Mouse (Mus musculus) G1E (cell line): Measurements from ENCODE around the gene Ppdpf. TPM values are rescaled to one million over a fixed set of nuclear protein-coding genes. Genes with fewer than 3 reads are reported as not detected.

Source experiments
- ATAC-seq: 2 replicates; pipeline ENCODE4 v1.8.0; 2016; ENCODE audit warnings: mild to moderate bottlenecking; ENCODE audit not compliant: insufficient number of reproducible peaks, poor library complexity, low FRiP score, severe bottlenecking; ENCODE audit errors: extremely low read depth
- DNase-seq: peaks from one replicate; pipeline ENCODE4 v3.0.0; 2012; ENCODE audit warnings: low spot score
- H3K27me3 ChIP-seq: 2 replicates; pipeline ENCODE4 v1.6.1; 2012; ENCODE audit warnings: mild to moderate bottlenecking, low read length, inconsistent platforms; ENCODE audit not compliant: insufficient read depth
- H3K36me3 ChIP-seq: replicated peaks from 2 replicates; pipeline ENCODE3; 2012; ENCODE audit warnings: mild to moderate bottlenecking, inconsistent platforms
- H3K4me1 ChIP-seq: 2 replicates; pipeline ENCODE4 v1.6.1; 2012; ENCODE audit warnings: low read depth, low read length, inconsistent platforms, mixed read lengths; ENCODE audit not compliant: insufficient read depth
- H3K4me3 ChIP-seq: 2 replicates; pipeline ENCODE4 v1.5.1; 2012; ENCODE audit warnings: low read depth, mild to moderate bottlenecking, inconsistent platforms, low read length, moderate library complexity, mixed read lengths
- H3K9me3 ChIP-seq: replicated peaks from 2 replicates; pipeline ENCODE4 v1.6.1; 2012; ENCODE audit warnings: inconsistent platforms
- CTCF ChIP-seq: IDR thresholded peaks from 2 replicates; pipeline ENCODE4 v1.5.1; 2012; ENCODE audit warnings: low read depth, low read length, inconsistent platforms, mixed read lengths
- GATA1 ChIP-seq: IDR thresholded peaks from 2 replicates; pipeline ENCODE4 v1.6.1; 2012; ENCODE audit warnings: borderline replicate concordance, low read length, inconsistent platforms, mixed read lengths
- GATA2 ChIP-seq: IDR thresholded peaks from 2 replicates; pipeline ENCODE4 v1.6.1; 2012; ENCODE audit warnings: low read depth, low read length, inconsistent platforms, borderline replicate concordance
- POLR2AphosphoS5 ChIP-seq: IDR thresholded peaks from 2 replicates; pipeline ENCODE4 v1.6.1; 2012; ENCODE audit warnings: low read depth, low read length, inconsistent platforms; ENCODE audit not compliant: insufficient replicate concordance
- TAL1 ChIP-seq: conservative IDR thresholded peaks from 2 replicates; pipeline ENCODE4 v1.6.1; 2012; ENCODE audit warnings: low read depth, low read length, inconsistent platforms, mixed read lengths
- polyA plus RNA-seq: library from polyadenylated mRNA; stranded (reverse); fragments of >175 nt; gene quantifications from 2 replicates; pipeline ENCODE4 v1.2.3, GENCODE M21; 2012
- total RNA-seq, 2 experiments: library from RNA; stranded (forward) in 1 of 2; stranded (reverse) in 1 of 2; fragments of 200-1000 nt in 1 of 2; fragments of >200 nt in 1 of 2; fragmentation: Nextera tagmentation in 1 of 2; gene quantifications; 2 replicates each; pipeline ENCODE4 v1.2.3; 2014 to 2017

Ppdpf gene
- total and polyA plus RNA-seq, 3 experiments, result 74.0 to 148 (median 143) TPM

GRCm38 (mm10) chr2:181157716-181158302 is 29.2 kb upstream of the Ppdpf start:
- TF ChIP-seq GATA1, result no peak
- TF ChIP-seq POLR2AphosphoS5, result no peak
- no peak for TF ChIP-seq GATA2
- no peak for TF ChIP-seq CTCF
- no peak for TF ChIP-seq TAL1
- H3K4me1 ChIP-seq, result no peaks in the 10 kb centered on the region
- no peak overlapping the region for H3K4me3 ChIP-seq
- H3K9me3 ChIP-seq, result no peaks in the 10 kb centered on the region
- H3K36me3 ChIP-seq, result no peaks in the 10 kb centered on the region
- no peak for ATAC-seq
- peaks cover 12% of the 10 kb centered on the region; the same call in 1 of the 2 replicates for H3K27me3 ChIP-seq
- DNase-seq, result no peak

- Histone ChIP-seq H3K4me3 (no peak overlapping the region), H3K4me1 (no peaks in the 10 kb centered on the region), H3K36me3 (no peaks in the 10 kb centered on the region), H3K27me3 (peaks cover 10% of the 10 kb centered on the region; the same call in 1 of the 2 replicates), H3K9me3 (no peaks in the 10 kb centered on the region)
- no peak for DNase-seq
- no peak for ATAC-seq
- TF ChIP-seq GATA1 (no peak), POLR2AphosphoS5 (no peak), CTCF (no peak), GATA2 (no peak), TAL1 (no peak)
Observed at GRCm38 (mm10) chr2:181158471-181158870, 28.6 kb upstream of the Ppdpf start.

GRCm38 (mm10) chr2:181159091-181159514 is 27.9 kb upstream of the Ppdpf start:
- Histone ChIP-seq H3K4me3 (no peak overlapping the region), H3K4me1 (no peaks in the 10 kb centered on the region), H3K36me3 (no peaks in the 10 kb centered on the region), H3K9me3 (no peaks in the 10 kb centered on the region), H3K27me3 (peaks cover 10% of the 10 kb centered on the region; the same call in 1 of the 2 replicates)
- no peak for ATAC-seq
- DNase-seq, result no peak
- TF ChIP-seq TAL1, result no peak
- no peak for TF ChIP-seq CTCF
- no peak for TF ChIP-seq GATA1
- no peak for TF ChIP-seq POLR2AphosphoS5
- TF ChIP-seq GATA2, result no peak

GRCm38 (mm10) chr2:181159771-181160170 is 27.3 kb upstream of the Ppdpf start:
- H3K4me3 ChIP-seq, result no peak overlapping the region
- H3K9me3 ChIP-seq, result no peaks in the 10 kb centered on the region
- H3K27me3 ChIP-seq, result peaks cover 9% of the 10 kb centered on the region; the same call in 1 of the 2 replicates
- no peak for ATAC-seq
- no peak for DNase-seq
- no peaks in the 10 kb centered on the region for H3K4me1 ChIP-seq
- no peaks in the 10 kb centered on the region for H3K36me3 ChIP-seq
- TF ChIP-seq POLR2AphosphoS5 (no peak), TAL1 (no peak), GATA1 (no peak), GATA2 (no peak), CTCF (no peak)

GRCm38 (mm10) chr2:181160821-181161220 is 26.2 kb upstream of the Ppdpf start:
- H3K9me3 ChIP-seq, result no peaks in the 10 kb centered on the region
- no peaks in the 10 kb centered on the region for H3K4me1 ChIP-seq
- TF ChIP-seq TAL1 (no peak), GATA2 (no peak), GATA1 (no peak), CTCF (no peak), POLR2AphosphoS5 (no peak)
- no peaks in the 10 kb centered on the region for H3K36me3 ChIP-seq
- no peak for DNase-seq
- no peak for ATAC-seq
- H3K27me3 ChIP-seq, result peaks cover 9% of the 10 kb centered on the region; the same call in 1 of the 2 replicates
- no peak overlapping the region for H3K4me3 ChIP-seq

- no peak for ATAC-seq
- Histone ChIP-seq H3K9me3 (no peaks in the 10 kb centered on the region), H3K36me3 (no peaks in the 10 kb centered on the region), H3K4me3 (no peak overlapping the region), H3K27me3 (peaks cover 6% of the 10 kb centered on the region; the same call in 1 of the 2 replicates), H3K4me1 (no peaks in the 10 kb centered on the region)
- no peak for TF ChIP-seq TAL1
- TF ChIP-seq CTCF, result no peak
- TF ChIP-seq GATA2, result no peak
- TF ChIP-seq GATA1, result no peak
- TF ChIP-seq POLR2AphosphoS5, result no peak
- no peak for DNase-seq
Observed at GRCm38 (mm10) chr2:181166469-181166868, 20.6 kb upstream of the Ppdpf start.
